Mouse (Mus musculus): ENCODE measurements around the gene Dnajc15. TPM values are rescaled to one million over a fixed set of nuclear protein-coding genes. Genes with fewer than 3 reads are reported as not detected.

The Dnajc15 gene
- total RNA-seq, 4 experiments from 2014 or later: 203 to 420 (median 336) TPM

- no peak for DNase-seq
Measured at GRCm38 (mm10) chr14:77794285-77794949, 80.5 kb downstream of the Dnajc15 start.

- no peak for DNase-seq
Measured at GRCm38 (mm10) chr14:77792998-77793397, 81.9 kb downstream of the Dnajc15 start.

- DNase-seq: no peak
Measured at GRCm38 (mm10) chr14:77783217-77783616, 91.7 kb downstream of the Dnajc15 start.

- DNase-seq: no peak
Measured at GRCm38 (mm10) chr14:77777365-77777764, 97.6 kb downstream of the Dnajc15 start.

- no peak for DNase-seq
Measured at GRCm38 (mm10) chr14:77776005-77776531, 98.9 kb downstream of the Dnajc15 start.

GRCm38 (mm10) chr14:77773331-77773730, 101.6 kb downstream of the Dnajc15 start:
- DNase-seq: no peak

GRCm38 (mm10) chr14:77771626-77772025, 103.3 kb downstream of the Dnajc15 start:
- no peak for DNase-seq

Other genes starting within 250 kb of the Dnajc15 start
- gene Epsti1, start 29.1 kb upstream of the Dnajc15 start, total RNA-seq (2022): 1 to 10 TPM; 1.1 to 2.5 (median 1.6) TPM
- gene Fam216b, start 213.9 kb upstream of the Dnajc15 start, total RNA-seq (2022): not detected

All from adrenal gland, adult 8-10 months (tissue).